Mouse (Mus musculus): Measurements from ENCODE around the gene Tnpo3.
"Not testable (repeated sequence)": the region's sequence is repeated elsewhere in the genome, so short reads cannot be mapped to it uniquely, and the experiment has no call there.

The Tnpo3 gene

DNA sequence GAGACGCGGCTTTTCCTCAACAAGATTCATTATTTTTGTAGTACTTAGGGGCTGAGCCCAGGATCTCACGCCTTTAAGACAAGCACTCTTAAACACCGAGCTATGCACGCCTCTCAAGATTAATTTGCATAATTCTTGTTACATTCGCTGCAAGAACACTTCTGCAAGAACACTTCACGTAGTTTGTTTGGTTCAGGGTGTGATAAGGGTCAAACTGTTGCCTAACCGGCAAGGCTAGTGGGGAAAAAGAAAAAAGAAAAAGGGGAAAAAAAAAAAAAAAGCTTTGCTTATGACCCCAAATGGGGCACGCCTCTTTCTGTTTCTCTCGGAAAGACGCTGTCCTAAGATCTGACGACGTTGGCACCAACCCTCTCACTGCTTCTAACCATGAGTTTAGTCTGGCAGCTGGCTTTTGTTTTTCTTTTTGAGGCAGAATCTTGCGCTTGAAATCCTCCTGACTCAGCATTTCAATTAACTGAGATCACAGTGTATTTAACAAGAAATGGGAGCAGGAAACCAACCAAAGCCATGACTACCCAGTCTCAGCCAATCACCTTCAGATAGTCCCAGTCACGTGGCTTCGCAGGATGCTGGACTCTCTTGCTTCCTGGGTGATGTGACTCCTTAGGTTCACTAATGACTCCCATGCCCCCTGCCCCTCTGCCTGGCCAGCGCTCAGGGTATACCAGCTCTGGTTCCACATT is 11.3 kb upstream of the Tnpo3 start:
- no peak for DNase-seq (ENCODE audit: low spot score in 2 of 2)

DNA sequence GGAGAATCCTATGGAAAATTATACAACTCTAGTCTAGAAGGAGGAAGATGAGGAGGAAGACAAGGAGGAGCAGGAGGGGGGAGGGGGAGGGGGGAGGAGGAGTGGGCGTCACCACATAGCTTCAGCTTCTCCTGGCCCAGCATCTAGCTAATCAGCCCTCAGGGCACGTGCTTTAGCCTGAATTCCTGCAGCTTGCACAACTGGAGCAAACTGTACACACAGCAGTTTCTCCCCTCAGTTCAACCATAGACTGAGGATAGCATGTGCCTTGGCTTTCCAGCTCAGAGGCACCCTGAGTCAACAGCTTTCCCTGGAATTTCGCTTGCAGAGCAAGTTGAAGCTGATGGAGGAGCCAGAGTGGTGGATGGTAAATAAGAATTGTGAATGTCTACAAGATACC is 10.5 kb upstream of the Tnpo3 start:
- DNase-seq (ENCODE audit: low spot score in 2 of 2) = no peak

DNA sequence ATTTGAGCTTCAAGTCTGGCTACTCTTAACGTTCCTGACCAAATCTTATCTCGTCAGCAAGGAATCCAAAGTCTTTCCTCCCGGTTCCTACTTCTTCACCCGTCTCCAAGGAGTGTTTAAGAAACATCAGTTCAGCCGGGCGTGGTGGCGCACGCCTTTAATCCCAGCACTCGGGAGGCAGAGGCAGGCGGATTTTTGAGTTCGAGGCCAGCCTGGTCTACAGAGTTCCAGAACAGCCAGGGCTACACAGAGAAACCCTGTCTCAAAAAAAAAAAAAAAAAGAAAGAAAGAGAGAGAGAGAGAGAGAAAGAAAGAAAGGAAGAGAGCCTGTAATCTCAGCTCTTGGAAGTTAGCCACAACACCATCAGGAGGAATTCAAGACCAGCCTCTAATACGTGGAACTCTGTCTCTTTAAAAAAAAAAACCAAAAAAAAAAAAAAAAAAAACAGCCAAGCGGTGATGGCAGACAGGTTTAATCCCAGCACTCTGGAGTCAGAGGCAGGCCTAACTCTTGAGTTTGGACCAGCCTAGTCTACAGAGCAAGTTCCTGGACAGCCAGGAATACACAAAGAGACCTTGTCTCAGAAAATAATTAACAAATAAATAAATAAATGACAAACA is 443 bp upstream of the Tnpo3 start:
- DNase-seq (ENCODE audit: low spot score in 2 of 2) = not testable (repeated sequence)

DNA sequence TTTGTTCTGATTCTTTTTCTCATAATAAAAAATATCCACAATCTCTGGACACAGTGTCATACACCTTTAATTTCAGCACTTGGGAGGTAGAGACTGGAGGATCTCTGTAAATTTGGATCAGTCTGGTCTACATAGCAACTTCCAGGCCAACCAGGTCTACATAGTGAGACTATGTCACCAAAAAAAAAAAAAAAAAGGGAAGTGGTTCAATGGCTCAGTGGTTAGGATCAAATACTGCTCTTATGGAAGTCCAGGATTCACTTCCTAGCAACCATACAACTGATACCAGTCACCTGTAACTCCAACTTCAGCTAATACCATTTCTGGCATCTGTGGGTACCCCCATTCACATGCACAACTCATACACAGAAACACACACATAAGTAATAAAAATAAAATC is 9.5 kb downstream of the Tnpo3 start:
- no peak for DNase-seq (ENCODE audit: low spot score in 2 of 2)

DNA sequence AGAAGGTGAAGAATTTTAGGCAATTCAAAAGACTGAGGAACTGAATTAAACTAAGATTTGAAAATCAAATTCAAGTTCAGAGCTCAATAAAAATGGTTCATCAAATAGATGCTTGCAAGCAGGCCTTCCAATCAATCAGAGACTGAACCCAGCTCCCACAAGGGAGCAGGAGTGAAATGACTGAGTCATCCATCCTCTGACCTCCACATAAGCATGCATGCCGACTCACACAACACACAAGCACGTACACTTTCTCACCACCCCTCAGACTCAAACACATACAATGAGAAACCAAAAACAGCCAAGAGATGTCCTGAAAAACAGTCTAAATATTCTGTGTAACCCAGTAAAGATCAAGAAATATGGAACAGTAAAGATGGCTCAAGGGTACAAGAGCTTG is 14.0 kb downstream of the Tnpo3 start:
- DNase-seq (ENCODE audit: low spot score in 2 of 2) = no peak

DNA sequence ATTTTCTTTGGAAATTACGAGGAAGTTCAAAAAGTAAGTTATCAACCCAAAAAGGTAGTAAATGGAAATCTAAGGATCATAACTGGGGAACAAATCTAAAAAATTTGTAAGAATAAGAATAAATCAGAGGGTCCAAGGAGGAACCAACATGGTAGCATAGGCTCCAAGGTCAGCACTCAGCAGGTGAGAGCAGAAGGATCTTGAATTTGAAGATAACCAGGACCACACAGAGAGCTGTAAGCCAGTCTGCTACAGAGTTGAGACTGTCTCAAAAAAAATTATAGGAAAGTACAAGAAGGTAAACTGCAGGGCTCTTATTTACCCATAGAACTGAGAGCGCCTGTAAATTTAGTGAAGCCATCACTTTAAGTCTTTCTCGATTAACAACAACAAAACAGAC is 28.5 kb downstream of the Tnpo3 start:
- DNase-seq (ENCODE audit: low spot score in 2 of 2) = no peak

DNA sequence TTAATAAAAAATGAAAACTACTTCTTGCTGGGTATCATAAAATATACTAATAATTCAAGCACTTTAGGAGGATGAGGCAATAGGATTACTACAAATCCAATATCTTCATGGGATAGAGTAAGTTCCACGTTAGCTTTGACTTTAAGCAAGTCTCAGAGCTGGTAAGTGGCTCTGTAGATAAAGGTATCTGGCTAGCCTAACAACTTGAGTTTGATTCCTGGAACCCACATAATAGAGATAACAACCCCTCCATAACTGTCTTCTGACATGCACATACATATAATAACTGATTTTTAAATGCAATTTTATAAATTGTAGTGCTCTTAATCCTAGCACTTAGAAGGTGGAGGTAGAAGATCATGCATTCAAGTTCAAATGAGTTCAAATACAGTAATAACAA is 28.9 kb downstream of the Tnpo3 start:
- no peak for DNase-seq (ENCODE audit: low spot score in 2 of 2)

DNA sequence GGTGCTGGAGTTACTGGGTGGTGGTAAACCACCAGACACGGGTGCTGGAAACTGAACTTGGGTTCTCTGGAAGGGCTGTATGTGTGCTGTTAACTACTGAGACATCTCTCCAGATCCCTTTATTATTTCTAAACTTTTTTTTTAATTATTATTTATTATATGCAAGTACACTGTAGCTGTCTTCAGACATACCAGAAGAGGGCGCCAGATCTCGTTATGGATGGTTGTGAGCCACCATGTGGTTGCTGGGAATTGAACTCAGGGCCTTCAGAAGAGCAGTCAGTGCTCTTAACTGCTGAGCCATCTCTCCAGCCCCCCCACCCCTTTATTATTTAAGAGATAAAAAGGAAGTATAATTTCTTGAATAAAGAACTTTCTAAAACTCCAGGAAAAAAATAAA is 33.3 kb downstream of the Tnpo3 start:
- DNase-seq (ENCODE audit: low spot score in 2 of 2) = not testable (repeated sequence)

DNA sequence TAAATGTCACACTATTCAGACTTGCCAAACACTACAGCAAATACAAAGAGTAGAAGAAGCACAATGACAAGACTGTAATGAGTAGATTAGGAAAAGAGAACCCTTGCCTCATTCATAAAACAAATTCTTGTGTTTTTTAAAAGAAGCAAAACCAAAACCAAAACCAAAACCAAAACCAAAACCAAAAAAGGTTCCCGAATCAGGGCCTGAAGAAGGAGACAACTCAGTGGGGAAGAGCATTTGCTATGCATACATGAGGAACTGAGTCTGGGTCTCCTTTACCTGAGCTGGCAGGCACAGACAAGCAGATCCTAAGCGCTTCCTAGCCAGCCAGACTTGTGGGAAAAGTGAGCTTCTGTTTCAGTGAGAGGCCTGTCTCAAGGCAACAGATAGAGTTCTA is 52.6 kb downstream of the Tnpo3 start:
- no peak for DNase-seq (ENCODE audit: low spot score in 2 of 2)

DNA sequence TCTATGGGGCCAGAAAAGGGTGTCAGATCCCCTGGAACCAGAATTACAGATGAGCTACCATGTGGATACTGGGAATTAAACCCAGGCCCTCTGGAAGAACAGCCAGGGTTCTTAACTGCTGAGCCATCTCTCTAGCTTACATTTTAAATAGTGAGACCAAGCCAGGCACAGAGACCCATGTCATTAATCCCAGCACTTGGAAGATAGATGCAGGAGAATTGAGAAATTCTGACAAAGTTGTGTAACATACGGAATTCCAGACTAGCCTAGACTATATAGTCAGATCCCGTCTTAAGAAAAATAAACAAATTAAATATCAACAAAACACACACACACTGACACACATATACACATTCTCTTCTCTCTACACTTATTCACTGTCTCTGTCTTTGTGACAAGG is 57.2 kb downstream of the Tnpo3 start:
- no peak for DNase-seq (ENCODE audit: low spot score in 2 of 2)

DNA sequence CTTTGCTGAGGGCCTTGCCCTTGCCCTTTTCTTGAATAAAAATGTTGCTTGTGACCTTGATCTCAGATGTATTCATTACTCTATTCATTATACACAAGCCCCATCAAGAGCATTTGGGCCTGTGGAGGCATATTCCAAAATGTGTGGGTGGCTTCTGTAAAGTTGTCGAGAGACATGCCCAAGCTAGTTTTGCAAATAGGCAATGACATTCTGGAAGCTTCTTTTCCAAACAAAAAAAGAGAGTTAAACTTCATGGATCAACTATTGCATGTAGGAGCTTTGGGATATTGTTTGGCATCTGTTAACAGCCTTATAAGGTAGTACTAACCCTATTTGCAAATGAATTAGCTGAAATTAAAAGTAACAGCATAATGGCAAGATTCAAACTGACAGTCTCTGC is 61.6 kb downstream of the Tnpo3 start:
- DNase-seq (ENCODE audit: low spot score in 2 of 2) = no peak

DNA sequence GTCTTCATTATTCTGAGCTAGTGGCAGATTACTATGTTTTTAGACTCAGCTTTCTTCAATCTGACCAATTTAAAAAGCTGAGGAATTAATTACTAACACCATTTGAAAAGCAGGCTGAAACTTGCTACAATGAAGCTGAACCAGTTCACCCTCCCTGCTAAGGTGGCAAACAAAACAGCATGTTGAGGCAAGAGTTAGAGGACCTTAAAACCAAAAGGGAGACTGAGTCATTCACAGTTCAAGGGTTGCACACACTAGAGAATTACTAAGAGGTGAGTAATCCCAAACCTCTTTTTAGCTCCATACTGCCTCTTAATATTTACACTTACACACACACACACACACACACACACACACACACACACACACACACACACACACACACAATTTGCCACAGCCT is 62.1 kb downstream of the Tnpo3 start:
- no peak for DNase-seq (ENCODE audit: low spot score in 2 of 2)

DNA sequence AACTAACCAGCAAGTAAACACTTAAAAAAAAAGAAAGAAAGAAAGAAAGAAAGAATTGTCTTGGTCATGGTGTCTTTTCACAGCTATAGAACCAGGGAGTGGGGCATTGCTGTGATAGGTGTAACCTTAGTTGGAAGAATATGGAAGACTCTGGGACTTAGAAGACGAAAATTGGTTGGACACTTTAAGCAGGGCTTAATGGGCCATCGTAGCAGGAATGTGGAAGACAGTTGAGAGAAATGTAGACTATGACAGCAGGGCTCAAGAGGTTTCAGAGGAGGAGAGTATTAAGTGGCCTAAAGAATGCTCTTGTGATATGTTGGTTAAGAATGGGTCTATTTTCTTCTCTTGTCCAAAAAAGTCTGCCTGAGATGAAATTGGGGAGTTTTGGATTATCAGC is 64.1 kb downstream of the Tnpo3 start:
- DNase-seq (ENCODE audit: low spot score in 2 of 2) = no peak

DNA sequence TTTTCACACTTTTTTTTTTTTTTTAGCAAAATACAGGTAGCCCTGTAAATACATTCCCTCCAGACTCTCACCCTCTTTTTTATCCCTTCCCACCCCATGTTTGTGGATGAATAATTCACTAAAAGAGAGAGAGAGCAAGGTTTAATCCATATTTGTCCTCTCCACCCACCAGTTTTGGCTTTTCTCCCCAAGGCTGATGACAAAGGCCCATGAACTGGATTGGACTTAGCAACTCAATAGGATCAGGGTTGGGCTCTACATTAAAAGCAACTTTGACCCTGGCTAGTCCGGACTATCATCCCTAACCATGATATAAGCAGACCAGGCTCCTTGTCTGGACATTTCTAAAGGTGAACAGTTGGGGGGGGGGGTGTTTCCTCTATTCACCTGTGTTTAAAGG is 68.7 kb downstream of the Tnpo3 start:
- no peak for DNase-seq (ENCODE audit: low spot score in 2 of 2)

DNA sequence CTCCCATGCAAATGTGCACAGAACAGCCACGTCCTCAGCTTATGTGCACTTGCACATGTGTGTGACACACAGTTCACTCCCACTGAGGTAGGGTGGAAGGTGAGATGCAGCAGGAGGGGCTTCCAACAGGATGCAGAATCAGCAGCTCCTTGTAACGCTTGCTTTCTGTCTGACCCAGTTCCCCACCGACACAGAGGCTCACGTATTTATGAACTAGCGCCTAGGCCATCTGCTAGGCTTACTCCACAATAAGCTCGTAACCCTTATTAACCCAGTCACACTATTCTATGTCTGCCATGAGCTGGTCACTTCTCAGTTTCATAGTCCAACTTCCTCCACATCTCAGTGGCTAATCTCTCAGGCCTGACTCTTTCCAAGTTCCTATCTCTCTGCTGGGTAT is 69.5 kb downstream of the Tnpo3 start:
- no peak for DNase-seq (ENCODE audit: low spot score in 2 of 2)

DNA sequence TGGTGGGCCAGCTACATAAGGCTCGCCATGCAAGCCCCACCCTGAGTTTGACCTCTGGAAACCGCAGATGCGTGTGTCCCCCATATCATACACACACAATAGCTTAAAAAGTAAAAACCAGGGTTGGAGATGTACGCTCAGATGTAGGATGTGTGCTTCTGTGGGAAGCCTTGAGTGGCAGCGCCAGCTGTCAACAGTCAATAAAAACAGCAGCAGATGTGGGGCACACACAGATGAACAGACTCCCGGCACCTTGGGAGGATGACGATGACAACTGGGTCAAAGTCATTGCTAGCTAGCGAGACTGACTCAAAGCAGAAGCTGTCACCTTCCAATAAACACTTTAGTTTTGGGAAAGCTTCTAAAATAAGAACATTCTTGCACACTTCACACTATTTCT is 70.2 kb downstream of the Tnpo3 start:
- DNase-seq (ENCODE audit: low spot score in 2 of 2) = no peak

DNA sequence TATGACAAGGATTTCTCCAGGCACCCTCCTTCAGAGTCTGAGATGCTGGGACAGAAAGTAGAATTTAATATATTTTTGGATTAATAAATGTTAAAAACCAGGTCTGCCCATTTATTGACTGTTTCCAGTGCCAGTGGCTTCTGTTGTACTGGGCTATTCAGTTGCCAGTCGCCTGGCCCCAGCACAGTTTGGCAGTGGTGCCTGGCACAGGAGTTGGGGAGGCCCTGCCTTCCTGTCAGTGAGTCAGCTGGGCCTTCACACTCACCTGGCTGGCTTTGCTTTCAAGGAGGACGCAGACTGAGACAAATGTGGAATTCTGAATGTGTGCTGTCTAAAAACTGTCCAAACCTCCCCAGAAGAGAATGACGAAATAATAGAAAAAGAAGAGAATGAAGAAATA is 72.5 kb downstream of the Tnpo3 start:
- DNase-seq (ENCODE audit: low spot score in 2 of 2) = no peak

DNA sequence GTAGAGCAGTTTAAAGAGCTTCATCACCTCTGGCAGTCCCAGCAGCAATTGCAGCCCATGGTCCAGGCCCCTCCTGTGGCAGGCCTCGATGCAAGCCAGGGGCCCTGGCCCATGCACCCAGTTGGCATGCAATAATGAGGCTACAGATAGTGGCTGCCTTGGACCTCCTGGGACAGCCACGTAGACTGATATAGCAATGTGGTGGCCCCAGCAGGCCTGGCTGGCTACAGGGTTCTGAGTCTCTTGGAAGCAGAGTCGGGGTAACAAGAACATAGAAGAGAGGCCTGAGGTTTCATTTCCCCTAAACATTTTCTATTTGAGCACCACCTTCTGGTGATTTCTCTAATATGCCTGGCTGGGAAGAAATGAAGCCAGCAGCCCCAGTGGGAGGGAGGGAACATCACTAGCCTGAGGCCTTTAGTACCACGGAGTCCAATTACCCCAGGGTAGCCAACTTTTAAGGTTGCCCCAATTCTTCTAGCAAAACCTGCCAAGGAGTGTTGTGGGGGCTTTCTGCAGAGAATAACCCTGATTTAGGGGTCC is 73.0 kb downstream of the Tnpo3 start:
- peak in 1 of 2 experiments; percentile 41 for DNase-seq (ENCODE audit: low spot score in 2 of 2)

DNA sequence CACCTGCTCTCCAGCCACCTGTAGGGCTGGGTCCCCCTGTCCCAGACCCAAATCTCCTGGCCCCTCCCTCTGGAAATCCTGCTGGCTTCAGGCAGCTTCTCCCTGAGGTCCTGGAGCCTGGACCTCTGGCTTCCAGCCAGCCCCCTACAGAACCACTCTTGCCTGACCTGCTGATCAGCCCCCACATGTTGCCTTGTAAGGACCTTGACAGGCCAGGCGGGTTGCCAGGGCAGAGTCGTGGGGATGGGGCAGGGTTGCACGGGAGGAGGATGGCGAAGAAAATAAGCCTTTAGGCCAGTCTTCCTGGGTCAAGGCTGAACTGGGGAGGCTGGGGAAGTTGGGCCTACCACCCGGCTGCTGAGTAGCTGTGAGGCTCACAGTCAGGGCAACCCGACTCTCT is 74.4 kb downstream of the Tnpo3 start:
- DNase-seq (ENCODE audit: low spot score in 2 of 2) = no peak

DNA sequence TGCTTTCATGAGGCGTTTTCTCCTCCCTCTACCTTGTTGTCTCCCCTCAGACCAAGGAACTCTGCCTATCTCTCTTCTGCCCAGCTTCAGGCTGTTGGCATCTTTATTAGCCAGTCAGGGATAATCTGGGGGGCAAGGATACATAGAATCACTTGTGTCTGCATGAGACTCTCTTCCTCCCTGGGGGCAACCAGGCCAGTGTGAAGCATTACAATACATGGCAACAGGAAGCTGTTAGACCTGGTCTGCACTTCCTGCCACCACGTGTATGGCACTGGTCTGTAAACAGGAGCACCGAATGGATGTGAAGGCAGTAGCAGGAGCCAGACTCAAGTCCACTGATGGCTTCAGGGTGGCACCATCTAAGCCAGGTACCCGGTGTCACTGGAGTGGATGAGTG is 79.6 kb downstream of the Tnpo3 start:
- no peak for DNase-seq (ENCODE audit: low spot score in 2 of 2)

DNA sequence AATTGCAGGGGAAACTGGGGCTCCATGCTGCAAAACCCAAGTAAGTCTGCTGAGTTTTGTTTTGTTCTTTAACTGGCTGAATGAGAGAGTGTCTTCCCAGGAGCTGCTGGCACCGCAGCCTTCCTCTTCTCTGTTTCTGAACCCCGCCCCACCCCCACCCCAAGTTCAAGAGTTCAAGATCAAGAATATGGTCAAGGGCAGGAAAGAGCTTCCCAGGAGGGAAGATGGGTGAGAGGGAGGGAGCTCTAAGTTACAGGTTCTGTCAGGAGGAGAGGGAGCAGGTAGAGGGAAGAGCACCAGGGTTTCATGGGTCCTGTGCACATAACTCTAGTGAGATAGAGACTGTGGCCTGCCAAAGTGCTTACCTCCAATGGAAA is 80.3 kb downstream of the Tnpo3 start:
- no peak for DNase-seq (ENCODE audit: low spot score in 2 of 2)

DNA sequence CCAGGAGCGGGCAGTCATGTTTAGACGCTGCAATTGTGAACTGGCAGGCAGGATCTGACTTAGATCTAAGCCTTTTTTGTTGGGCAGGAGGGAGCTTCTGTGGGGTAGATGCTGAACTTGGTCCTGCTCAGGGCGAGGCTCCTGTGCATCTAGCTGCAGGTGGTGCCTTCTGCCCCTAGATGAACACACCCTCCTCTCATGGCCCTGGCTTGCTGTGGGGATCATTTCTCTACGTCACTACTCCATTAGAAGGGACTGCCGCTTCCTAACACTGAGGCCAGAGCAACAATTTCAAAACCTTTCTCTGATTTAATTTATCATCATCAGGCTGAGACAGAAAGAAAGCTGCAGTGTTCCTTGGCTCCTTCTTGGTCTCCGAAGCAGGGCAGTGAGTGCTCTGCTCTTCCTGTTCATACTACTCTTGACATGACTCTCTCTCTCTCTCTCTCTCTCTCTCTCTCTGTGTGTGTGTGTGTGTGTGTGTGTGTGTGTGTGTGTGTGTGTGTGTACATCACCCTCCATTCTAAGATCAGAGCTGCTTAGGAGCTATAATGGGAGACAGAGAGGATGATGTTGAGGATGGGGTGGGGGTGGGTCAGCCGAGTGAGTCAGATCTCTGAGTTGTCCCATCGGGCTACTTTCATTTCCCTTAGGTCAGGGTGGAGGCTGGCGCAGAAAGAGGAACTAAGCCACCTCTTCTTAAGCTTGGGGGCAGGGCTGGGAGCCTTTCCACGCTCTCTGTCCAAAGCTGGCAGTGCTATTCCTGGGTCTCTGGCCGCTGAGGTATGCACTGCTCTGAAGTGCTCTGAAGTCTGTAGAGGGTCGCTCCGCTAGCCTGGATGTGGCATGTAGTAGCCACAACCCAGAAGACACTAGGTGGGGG is 80.9 kb downstream of the Tnpo3 start:
- DNase-seq (ENCODE audit: low spot score in 2 of 2) = peak; percentile 15 to 72

DNA sequence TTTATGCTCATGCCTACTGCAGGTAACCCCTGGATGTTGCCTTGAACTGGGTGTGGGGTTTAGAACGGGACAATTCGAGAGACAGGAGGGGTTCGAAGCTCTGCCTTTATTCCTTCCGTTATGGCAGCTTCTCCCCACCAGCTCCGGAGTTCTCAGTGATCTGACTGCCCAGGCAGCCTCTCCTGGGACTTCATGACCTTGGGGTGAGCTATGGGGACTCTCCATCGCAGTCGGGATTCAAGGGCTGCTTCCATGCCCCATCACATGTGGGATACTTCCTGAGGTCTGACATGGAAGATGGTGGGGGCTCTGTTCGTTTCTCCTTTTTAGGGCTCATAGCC is 81.6 kb downstream of the Tnpo3 start:
- no peak for DNase-seq (ENCODE audit: low spot score in 2 of 2)
